Mouse (Mus musculus): ENCODE data around the gene Dock2.

The Dock2 gene

DNA sequence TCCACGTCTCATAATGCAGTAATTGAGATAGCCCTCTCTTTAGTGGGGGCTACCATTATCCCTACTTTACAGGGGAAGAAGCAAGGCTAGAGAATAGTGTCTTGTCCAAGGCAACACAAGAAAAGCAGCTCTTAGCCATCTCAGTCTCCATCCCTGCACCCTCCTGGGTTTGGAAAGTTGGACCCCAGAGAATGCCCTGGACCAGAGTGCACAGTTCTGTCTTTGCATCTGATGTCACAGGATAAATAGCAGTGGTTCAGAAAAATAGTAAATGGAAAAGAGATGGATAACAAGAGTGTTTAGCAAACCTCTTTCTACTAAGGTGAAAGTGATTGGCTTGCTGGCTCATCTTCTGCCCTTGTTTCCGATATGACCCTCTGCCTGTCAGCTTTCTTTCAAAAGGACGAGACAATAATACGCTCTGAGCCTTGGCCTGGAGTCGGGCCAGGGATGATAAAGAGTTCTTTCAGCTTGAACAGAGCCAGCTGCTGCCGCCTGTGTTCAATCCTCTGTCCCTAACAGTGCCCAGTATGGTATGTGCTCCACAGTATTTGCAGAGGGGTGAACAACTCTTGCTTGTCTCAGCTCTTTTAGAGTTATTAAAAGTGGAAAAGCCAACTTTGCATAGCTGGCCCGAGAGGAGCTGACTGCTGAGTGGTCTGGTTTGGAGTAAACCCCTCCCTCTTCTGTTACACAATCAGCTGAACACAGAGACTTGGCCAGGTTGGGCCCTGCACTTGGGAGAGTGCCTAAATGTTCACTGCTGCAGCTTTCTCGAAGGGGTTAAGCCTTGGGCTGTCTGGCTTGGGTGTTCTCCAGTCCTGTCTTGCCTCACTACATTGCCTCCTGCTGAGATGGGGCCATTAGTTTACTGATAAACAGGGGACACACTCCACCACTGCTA lies 602.2 kb downstream of the Dock2 start:
- peak; percentile 66 for DNase-seq

- DNase-seq: no peak
Observed at GRCm38 (mm10) chr11:34178752-34179151, 604.9 kb downstream of the Dock2 start.
